Mouse (Mus musculus) thymus, adult 18-20 months (tissue): ENCODE data around the gene Hexb.
"Not testable (repeated sequence)": the region's sequence is repeated elsewhere in the genome, so short reads cannot be mapped to it uniquely, and the experiment has no call there.

Experiments
- DNase-seq, 2 experiments: peaks; one replicate each; pipeline ENCODE4 v3.0.0; 2022; ENCODE audit warnings: mixed read lengths in 2 of 2

The Hexb gene

DNA sequence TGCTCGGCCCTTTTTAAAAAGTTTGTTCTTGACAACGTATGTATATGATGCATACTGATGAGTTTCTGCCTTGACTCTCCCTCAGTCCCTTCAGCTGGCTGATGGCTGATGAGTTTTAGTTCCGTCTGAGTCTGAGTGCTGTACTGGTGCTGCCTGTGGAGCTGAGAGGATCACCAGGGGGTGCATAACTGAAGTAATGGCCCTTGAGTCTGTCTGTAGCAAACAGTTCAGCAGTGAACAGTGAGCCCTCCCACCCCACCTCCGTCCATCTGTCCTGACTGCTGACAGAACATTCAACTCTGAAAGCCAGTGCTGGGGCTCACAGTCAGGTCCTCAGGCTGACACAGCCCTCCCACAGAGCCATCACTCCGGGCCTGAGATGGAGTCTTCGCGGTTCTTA, 19.2 kb downstream of the Hexb start:
- DNase-seq: no peak

DNA sequence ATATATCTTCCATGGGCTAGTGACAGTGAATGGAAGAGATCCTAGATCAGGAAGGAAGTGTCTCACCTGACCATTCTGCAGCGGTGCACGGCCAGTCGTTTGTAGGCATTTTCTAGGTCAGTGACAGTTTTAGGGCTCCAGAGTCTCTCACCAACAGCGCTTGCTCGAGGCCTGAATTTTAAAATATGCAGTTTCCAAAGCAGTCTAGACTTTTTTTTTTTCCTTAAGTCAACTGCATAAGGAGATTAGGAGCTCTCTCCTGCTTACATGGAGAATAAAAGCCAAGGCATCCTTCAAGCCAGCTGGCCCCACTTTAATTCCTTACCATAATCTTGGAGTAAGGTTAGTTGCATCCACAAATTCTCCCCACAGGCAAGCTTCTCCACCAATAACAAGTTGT, 21.4 kb downstream of the Hexb start:
- DNase-seq: no peak

DNA sequence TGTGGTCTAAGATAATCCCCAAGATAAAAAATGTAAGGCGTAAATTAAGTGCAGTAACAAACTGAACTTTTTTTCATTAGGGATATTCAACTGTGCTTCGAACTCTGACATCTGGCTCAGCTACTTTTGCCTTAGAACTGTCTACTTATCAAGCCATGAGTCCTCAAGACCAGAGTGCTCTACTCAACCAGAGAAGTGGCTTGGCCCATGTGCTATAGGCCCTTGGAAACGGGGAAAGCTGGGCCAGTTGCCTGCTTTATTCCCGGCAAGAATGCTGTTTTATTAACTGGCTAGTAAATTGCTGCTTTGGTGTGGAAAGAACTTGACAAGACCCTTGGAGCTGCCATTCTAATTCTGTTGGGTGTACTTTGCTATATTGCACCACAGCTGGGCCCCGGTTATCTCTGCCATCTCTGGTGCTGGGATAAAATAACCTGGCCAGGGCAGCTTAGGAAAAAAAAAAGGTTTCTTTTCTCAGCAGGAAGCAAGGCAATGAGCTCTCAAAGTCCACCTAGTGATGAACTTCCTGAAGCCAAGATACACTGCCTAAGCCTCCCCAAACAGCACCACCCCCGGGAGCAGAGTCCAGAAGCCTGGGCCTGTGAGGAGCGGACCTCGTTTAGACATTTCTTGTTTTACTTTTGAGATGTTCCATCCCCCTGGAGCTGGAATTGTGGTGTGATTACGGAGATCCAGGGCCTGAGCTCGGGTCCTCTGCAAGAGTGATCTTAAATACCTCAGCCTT, 22.5 kb downstream of the Hexb start:
- no peak for DNase-seq

DNA sequence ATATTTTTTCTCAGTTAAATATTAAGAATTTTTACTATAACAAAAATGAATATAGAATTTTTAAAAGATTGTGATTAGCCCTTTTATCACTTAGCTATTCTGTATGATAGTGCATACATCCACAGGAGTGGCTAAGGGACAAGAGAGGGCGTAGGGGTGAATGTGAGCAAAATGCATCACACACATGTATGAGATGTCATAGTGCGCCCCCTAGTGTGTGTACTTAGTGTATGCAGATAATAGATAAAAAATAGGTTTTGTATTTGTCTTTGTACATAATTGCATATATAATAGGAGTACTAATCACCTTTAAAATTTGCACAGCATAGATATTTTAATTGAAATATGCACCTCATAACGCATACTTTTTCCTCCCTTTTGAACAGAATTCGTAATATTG, 52.3 kb downstream of the Hexb start:
- no peak for DNase-seq

DNA sequence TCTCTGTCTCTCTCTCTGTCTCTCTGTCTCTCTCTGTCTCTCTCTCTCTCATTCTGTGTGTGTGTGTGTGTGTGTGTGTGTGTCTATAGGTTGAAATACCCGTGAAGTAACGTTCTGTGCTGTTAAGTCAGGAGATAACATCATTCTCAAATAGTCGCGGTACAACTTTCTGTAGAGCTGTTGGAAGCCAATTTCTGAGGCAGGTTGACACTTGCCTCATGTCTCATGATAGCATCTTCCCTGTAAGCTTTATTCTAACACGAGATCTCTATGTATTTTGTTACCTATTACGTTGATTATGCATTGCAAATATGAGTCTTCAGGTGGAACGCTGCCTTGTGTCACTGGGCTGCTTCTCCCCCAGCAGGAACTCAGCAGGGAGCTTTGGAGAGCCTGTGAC, 55.8 kb downstream of the Hexb start:
- DNase-seq: no peak

DNA sequence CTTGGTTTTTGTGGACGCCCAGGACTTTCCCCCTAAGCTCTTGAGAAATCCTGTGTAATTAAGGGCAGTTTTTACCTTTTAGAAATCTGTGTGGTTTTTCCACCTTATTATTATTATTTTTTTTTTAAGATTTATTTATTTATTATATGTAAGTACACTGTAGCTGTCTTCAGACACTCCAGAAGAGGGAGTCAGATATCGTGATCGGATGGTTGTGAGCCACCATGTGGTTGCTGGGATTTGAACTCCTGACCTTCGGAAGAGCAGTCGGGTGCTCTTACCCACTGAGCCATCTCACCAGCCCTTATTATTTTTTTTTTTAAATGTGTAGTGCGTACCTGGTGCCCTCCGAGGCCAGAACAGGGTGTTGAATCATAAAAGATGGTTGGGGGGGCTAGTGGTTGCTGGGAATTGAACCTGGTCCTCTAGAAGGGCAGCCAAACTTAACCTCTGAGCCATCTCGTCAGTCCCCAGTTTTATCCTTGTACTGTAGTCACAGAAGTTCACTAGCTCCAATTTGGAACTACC, 59.7 kb downstream of the Hexb start:
- DNase-seq: not testable (repeated sequence)

DNA sequence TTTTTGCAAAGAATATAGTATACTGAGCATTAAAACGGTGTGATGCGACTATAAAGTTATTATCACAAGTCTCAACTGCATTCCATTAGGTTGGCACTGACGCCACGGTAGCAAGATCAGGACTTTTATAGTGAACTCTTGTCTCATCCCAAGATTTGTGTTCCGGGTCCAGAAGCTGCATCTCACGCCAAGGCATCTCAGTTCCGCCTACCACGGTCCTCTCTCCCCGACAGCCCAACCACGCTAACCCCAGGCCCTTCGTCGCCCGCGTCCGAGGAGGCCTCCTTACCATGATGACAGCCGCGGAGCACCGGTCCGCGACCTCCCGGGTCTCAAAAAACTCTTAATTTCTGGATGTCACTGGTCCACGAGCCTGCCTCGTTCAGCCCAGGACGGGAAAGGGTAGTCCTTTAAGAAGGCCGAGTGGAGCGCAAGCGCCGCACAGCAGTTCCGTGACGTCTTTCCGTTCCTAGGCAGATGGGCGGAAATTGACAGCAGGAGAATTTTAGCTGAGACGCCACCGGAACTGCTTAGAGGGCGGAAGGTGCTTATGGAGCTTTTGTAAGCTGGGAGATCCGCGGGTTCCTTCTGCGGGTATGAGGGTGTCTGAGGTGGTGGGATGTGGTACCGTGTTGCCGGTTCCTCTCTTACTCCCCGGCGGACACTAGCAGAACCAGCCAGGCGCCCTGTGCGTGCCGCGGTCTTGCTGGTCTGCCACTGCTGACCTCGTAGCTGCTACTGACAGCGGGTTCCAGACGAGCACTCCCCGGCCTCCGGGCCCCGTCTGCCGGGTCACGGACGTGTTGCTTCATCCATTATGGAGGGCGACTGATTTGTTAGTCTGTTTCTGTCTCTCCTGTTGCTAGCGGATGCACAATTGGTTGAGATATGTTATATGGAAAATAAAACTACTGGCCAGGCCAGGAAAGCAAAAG, 60.4 kb downstream of the Hexb start, which contains the start of the genes Gfm2 and Nsa2:
TSS of gene Gfm2 (plus strand) at position 472 of the 935 bp plus-strand sequence.
TSS of gene Nsa2 (minus strand) at position 472 of the 935 bp plus-strand sequence.
- peak; percentile 74 to 85 for DNase-seq

DNA sequence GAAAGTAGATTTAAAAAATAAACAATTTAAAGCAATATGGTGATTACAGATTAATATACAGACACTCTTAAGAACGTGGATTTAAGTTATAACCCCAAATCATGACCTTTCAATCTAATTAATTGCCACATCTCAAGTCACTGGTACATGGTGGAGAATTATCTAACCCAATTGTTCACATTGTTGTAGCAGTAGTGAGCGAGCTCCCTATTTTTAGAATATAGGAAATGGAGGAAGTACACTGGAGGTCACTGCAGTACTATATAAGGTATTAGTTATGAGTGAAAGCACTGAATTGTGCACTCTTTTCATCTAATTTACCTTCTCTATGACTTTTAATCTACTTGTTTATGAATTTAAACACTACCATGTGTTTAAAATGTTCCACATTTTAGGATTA, 67.7 kb downstream of the Hexb start:
- DNase-seq: not testable (repeated sequence)

DNA sequence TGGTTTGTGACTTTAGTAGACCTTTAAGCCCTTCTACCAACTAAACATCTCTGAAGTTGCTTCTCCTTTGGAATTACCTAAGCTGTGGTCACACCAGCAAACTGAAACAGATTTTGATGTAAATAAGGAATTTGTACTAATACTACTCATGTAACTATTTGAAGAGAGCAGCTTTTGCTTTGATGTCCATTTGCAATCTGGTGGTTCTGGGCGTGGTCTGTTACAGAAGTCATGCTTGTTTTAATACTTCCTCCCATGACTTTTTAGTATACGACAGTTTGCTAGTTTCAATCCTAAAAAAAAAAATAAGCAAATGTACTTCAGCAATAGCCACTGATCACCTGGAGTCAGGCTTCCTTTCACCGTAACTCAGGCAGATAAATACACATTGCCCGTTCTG, 68.5 kb downstream of the Hexb start:
- not testable (repeated sequence) for DNase-seq
